Mouse (Mus musculus) heart, postnatal 10 days (tissue): Measurements from ENCODE around the gene Mrgprg. TPM values are rescaled to one million over a fixed set of nuclear protein-coding genes. Genes with fewer than 3 reads are reported as not detected.
A peak's percentile ranks its signal among the peaks of the same experiment; 100 is the strongest.

Experiments used
- DNase-seq, 2 experiments: peaks; one replicate each; pipeline ENCODE4 v3.0.0; 2021
- intact Hi-C: fragments of 180-260 bp; cut with DNase I; formaldehyde crosslinking; loops from one replicate; pipeline ENCODE4 v1.15.1; 2025
- total RNA-seq, 2 experiments: library from RNA; stranded (reverse); gene quantifications; 2 replicates each; pipeline ENCODE4 v1.2.3; 2021

Gene Mrgprg
- total RNA-seq: not detected

GRCm38 (mm10) chr7:143766893-143767292, at the start of gene Mrgprg:
Gene Mrgprg (minus strand): TSS chr7:143766993.
- intact Hi-C loops: loop anchor here (10.0 kb wide), 1 partner anchor 282 kb away; no protein-coding TSS in a partner anchor
- DNase-seq: no peak

GRCm38 (mm10) chr7:143808909-143809308, 42.1 kb upstream of the Mrgprg start:
- intact Hi-C loops: no loop called here
- DNase-seq: peak in 1 of 2 experiments; percentile 25

- peak in 1 of 2 experiments; percentile 21 for DNase-seq
- intact Hi-C loops: no loop called here
Measured at GRCm38 (mm10) chr7:143805199-143805624, 38.4 kb upstream of the Mrgprg start.

GRCm38 (mm10) chr7:143801195-143802065, 34.6 kb upstream of the Mrgprg start:
- intact Hi-C loops: no loop called here
- DNase-seq: no peak

GRCm38 (mm10) chr7:143800770-143801169, 34.0 kb upstream of the Mrgprg start:
- intact Hi-C loops: no loop called here
- DNase-seq: no peak

GRCm38 (mm10) chr7:143798783-143799182, 32.0 kb upstream of the Mrgprg start:
- intact Hi-C loops: no loop called here
- DNase-seq: no peak

- DNase-seq: peak in 1 of 2 experiments; percentile 38
- intact Hi-C loops: no loop called here
Measured at GRCm38 (mm10) chr7:143793121-143793520, 26.3 kb upstream of the Mrgprg start.

- no peak for DNase-seq
- intact Hi-C loops: no loop called here
Measured at GRCm38 (mm10) chr7:143792336-143792985, 25.7 kb upstream of the Mrgprg start.

GRCm38 (mm10) chr7:143783996-143784829, 17.4 kb upstream of the Mrgprg start, which contains the start of gene Mrgpre:
Gene Mrgpre (minus strand): TSS chr7:143784500.
- DNase-seq: peak; percentile 92 to 93
- intact Hi-C loops: no loop called here

GRCm38 (mm10) chr7:143783378-143783995, 16.7 kb upstream of the Mrgprg start:
- peak in 1 of 2 experiments; percentile 24 for DNase-seq
- intact Hi-C loops: no loop called here

- DNase-seq: peak; percentile 64 to 66
- intact Hi-C loops: no loop called here
Measured at GRCm38 (mm10) chr7:143777375-143777774, 10.6 kb upstream of the Mrgprg start.

- intact Hi-C loops: no loop called here
- DNase-seq: no peak
Measured at GRCm38 (mm10) chr7:143776137-143776536, 9.3 kb upstream of the Mrgprg start.

- no peak for DNase-seq
- intact Hi-C loops: loop anchor here (10.0 kb wide), 1 partner anchor 285 kb away; no protein-coding TSS in a partner anchor
Measured at GRCm38 (mm10) chr7:143769461-143769860, 2.7 kb upstream of the Mrgprg start.

- no peak for DNase-seq
- intact Hi-C loops: loop anchor here (10.0 kb wide), 1 partner anchor 283 kb away; no protein-coding TSS in a partner anchor
Measured at GRCm38 (mm10) chr7:143768267-143768666, 1.5 kb upstream of the Mrgprg start.

- intact Hi-C loops: loop anchor here (1.0 to 10.0 kb wide), 3 partner anchors 59 to 280 kb away; no protein-coding TSS in a partner anchor
- no peak for DNase-seq
Measured at GRCm38 (mm10) chr7:143764876-143765530, 1.8 kb downstream of the Mrgprg start.

GRCm38 (mm10) chr7:143763794-143764193, 3.0 kb downstream of the Mrgprg start:
- intact Hi-C loops: loop anchor here (1.0 to 10.0 kb wide), 3 partner anchors 57 to 279 kb away; no protein-coding TSS in a partner anchor
- no peak for DNase-seq

GRCm38 (mm10) chr7:143758956-143759355, 7.8 kb downstream of the Mrgprg start:
- no peak for DNase-seq
- intact Hi-C loops: loop anchor here (10.0 kb wide), 1 partner anchor 604 kb away; no protein-coding TSS in a partner anchor

GRCm38 (mm10) chr7:143757696-143758095, 9.1 kb downstream of the Mrgprg start:
- no peak for DNase-seq
- intact Hi-C loops: loop anchor here (10.0 kb wide), 1 partner anchor 603 kb away; no protein-coding TSS in a partner anchor

GRCm38 (mm10) chr7:143757027-143757390, 9.8 kb downstream of the Mrgprg start:
- intact Hi-C loops: loop anchor here (10.0 kb wide), 1 partner anchor 602 kb away; no protein-coding TSS in a partner anchor

More at GRCm38 (mm10) chr7:143757027-143757390, 9.8 kb downstream of the Mrgprg start:
- DNase-seq: peak; percentile 77 to 82
